Mouse (Mus musculus) intestine, postnatal 0 days (tissue): ENCODE measurements around the gene Elavl2. TPM values are rescaled to one million over a fixed set of nuclear protein-coding genes. Genes with fewer than 3 reads are reported as not detected.

Experiments
- ATAC-seq: fragments of 200-750 bp; cut with Nextera tagmentation; 2 replicates; pipeline ENCODE4 v1.8.0; 2017; ENCODE audit warnings: mild to moderate bottlenecking, moderate TSS enrichment, moderate library complexity
- H3K27ac ChIP-seq: fragments of 300-500 bp; sonication (generic); 2 replicates; pipeline ENCODE4 v1.5.1; 2014; ENCODE audit warnings: mild to moderate bottlenecking, low read depth, low read length, moderate library complexity
- H3K27me3 ChIP-seq: fragments of 300-500 bp; sonication (generic); replicated peaks from 2 replicates; pipeline ENCODE4 v1.6.1; 2014; ENCODE audit warnings: low read length, mixed read lengths; ENCODE audit not compliant: control insufficient read depth, insufficient read depth
- H3K36me3 ChIP-seq: fragments of 300-500 bp; sonication (generic); 2 replicates; pipeline ENCODE4 v1.6.1; 2014; ENCODE audit warnings: mild to moderate bottlenecking, moderate library complexity; ENCODE audit not compliant: control insufficient read depth, insufficient read depth
- H3K4me1 ChIP-seq: fragments of 300-500 bp; sonication (generic); replicated peaks from 2 replicates; pipeline ENCODE4 v1.6.1; 2014; ENCODE audit warnings: antibody characterized with exemption, low read length, mixed read lengths; ENCODE audit not compliant: control insufficient read depth, insufficient read depth
- H3K4me2 ChIP-seq: fragments of 300-500 bp; sonication (generic); replicated peaks from 2 replicates; pipeline ENCODE4 v1.6.1; 2014; ENCODE audit warnings: low read depth, mild to moderate bottlenecking, moderate library complexity
- H3K4me3 ChIP-seq: fragments of 300-500 bp; sonication (generic); 2 replicates; pipeline ENCODE4 v1.5.1; 2014; ENCODE audit warnings: low read depth, low read length
- H3K9ac ChIP-seq: fragments of 300-500 bp; sonication (generic); 2 replicates; pipeline ENCODE4 v1.6.1; 2014; ENCODE audit warnings: mild to moderate bottlenecking, low read depth, low read length
- H3K9me3 ChIP-seq: fragments of 300-500 bp; sonication (generic); 2 replicates; pipeline ENCODE4 v1.6.1; 2016; ENCODE audit warnings: mixed run types; ENCODE audit not compliant: control insufficient read depth
- CTCF ChIP-seq: sonication (generic); IDR thresholded peaks from 2 replicates; pipeline ENCODE4 v1.5.1; 2016; ENCODE audit warnings: low read depth, mild to moderate bottlenecking, control low read depth, antibody characterized with exemption, moderate library complexity
- WGBS: fragments of 180-500 bp; shearing (Covaris S2); extraction: QIAGEN DNeasy Blood & Tissue Kit; methylation state at CpG from one replicate; pipeline ENCODE4 v1.1.7; 2014; 5-methylcytosine and 5-hydroxymethylcytosine counted together
- polyA plus RNA-seq: library from polyadenylated mRNA; unstranded; fragments of >200 nt; fragmentation: Nextera tagmentation; extraction: Ambion mirVana; gene quantifications from 2 replicates; pipeline ENCODE4 v1.2.1, GENCODE M21; 2015

The Elavl2 gene
- polyA plus RNA-seq = 0.94 and 1.1 TPM in 2 replicates

GRCm38 (mm10) chr4:91400423-91400822 is at the start of gene Elavl2:
Gene Elavl2, minus strand, starts transcription at chr4:91400785.
- WGBS = 3% methylated on average over 28 of the region's 28 CpGs
- H3K4me3 ChIP-seq = no peak within 1 kb of the TSS
- no peak within 1 kb of the TSS for H3K9ac ChIP-seq
- ATAC-seq = no peak
- no peaks in the 10 kb centered on the region for H3K4me1 ChIP-seq
- no peak within 1 kb of the TSS for H3K27ac ChIP-seq
- no peak for TF ChIP-seq CTCF
- H3K27me3 ChIP-seq = peaks cover 12% of the 10 kb centered on the region
- H3K36me3 ChIP-seq = no peaks in the 10 kb centered on the region
- peak within 1 kb of the TSS; percentile 35; the same call in 1 of the 2 replicates for H3K4me2 ChIP-seq
- no peaks in the 10 kb centered on the region for H3K9me3 ChIP-seq

GRCm38 (mm10) chr4:91447887-91448286 is 47.3 kb upstream of the Elavl2 start:
- TF ChIP-seq CTCF = no peak
- Histone ChIP-seq H3K4me2 (no peak overlapping the region), H3K27me3 (no peaks in the 10 kb centered on the region), H3K4me1 (no peaks in the 10 kb centered on the region), H3K9ac (no peak overlapping the region), H3K9me3 (no peaks in the 10 kb centered on the region), H3K4me3 (no peak overlapping the region), H3K36me3 (no peaks in the 10 kb centered on the region), H3K27ac (no peak overlapping the region)
- no peak for ATAC-seq
- WGBS = 58% methylated on average over 2 of the region's 2 CpGs

GRCm38 (mm10) chr4:91415582-91415981 is 15.0 kb upstream of the Elavl2 start:
- Histone ChIP-seq H3K27me3 (no peaks in the 10 kb centered on the region), H3K9me3 (no peaks in the 10 kb centered on the region), H3K4me1 (no peaks in the 10 kb centered on the region), H3K36me3 (no peaks in the 10 kb centered on the region), H3K27ac (no peak overlapping the region), H3K9ac (no peak overlapping the region), H3K4me2 (no peak overlapping the region), H3K4me3 (no peak overlapping the region)
- TF ChIP-seq CTCF = no peak
- WGBS = 85% methylated on average over 1 of the region's 1 CpGs
- ATAC-seq = no peak

DNA sequence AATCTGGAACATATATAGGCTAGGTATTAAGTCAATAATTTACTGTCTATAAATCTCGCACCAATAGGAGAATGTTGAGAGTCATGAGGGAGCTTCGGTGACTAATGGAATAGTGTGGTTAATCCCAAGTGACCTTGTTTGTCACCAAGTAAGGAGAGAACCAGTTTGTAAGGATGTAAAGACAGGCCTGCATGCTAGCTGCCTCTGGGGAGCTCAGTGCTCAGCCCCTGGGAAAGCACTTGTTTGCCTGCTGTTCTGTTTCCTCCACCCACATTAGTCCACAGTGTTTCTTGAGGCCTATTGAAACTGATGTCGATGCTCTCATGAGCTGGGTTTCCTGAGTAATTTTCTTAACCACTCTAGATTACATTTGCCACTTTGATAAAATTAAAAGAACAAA is 4.5 kb upstream of the Elavl2 start:
- H3K4me1 ChIP-seq = no peaks in the 10 kb centered on the region
- H3K36me3 ChIP-seq = no peaks in the 10 kb centered on the region
- no peak overlapping the region for H3K4me2 ChIP-seq
- TF ChIP-seq CTCF = no peak
- WGBS = 65% methylated on average over 3 of the region's 3 CpGs
- no peak overlapping the region for H3K4me3 ChIP-seq
- no peak overlapping the region for H3K27ac ChIP-seq
- H3K27me3 ChIP-seq = peaks cover 8% of the 10 kb centered on the region
- no peaks in the 10 kb centered on the region for H3K9me3 ChIP-seq
- ATAC-seq = no peak
- H3K9ac ChIP-seq = no peak overlapping the region

GRCm38 (mm10) chr4:91399510-91400196 is 932 bp downstream of the Elavl2 start:
- Histone ChIP-seq H3K9me3 (no peaks in the 10 kb centered on the region), H3K4me3 (no peak overlapping the region), H3K27me3 (peaks cover 12% of the 10 kb centered on the region), H3K4me1 (no peaks in the 10 kb centered on the region), H3K4me2 (0 out of 2 replicates have a peak overlapping the region, but pooled peaks have one; percentile 9), H3K9ac (no peak overlapping the region), H3K27ac (no peak overlapping the region), H3K36me3 (no peaks in the 10 kb centered on the region)
- no peak for ATAC-seq
- WGBS = 1% methylated on average over 17 of the region's 17 CpGs
- TF ChIP-seq CTCF = no peak

- Histone ChIP-seq H3K27ac (no peak overlapping the region), H3K4me2 (no peak overlapping the region), H3K36me3 (no peaks in the 10 kb centered on the region), H3K9ac (no peak overlapping the region), H3K4me3 (no peak overlapping the region), H3K4me1 (no peaks in the 10 kb centered on the region), H3K9me3 (no peaks in the 10 kb centered on the region), H3K27me3 (no peaks in the 10 kb centered on the region)
- WGBS = 63% methylated on average over 5 of the region's 5 CpGs
- TF ChIP-seq CTCF = no peak
- no peak for ATAC-seq
These were observed 8.5 kb downstream of the Elavl2 start for GRCm38 (mm10) chr4:91391987-91392598.
